Mouse (Mus musculus): ENCODE data around the gene Cyb561a3. TPM values are rescaled to one million over a fixed set of nuclear protein-coding genes. Genes with fewer than 3 reads are reported as not detected.

The Cyb561a3 gene
- polyA plus RNA-seq (2012): 11.6 and 15.2 TPM in 2 replicates

GRCm38 (mm10) chr19:10576690-10577561 lies at the start of gene Cyb561a3, which contains the start of gene Tmem138:
Gene Cyb561a3, plus strand, starts transcription at chr19:10577172.
Gene Tmem138, minus strand, starts transcription at chr19:10577362.

DNA sequence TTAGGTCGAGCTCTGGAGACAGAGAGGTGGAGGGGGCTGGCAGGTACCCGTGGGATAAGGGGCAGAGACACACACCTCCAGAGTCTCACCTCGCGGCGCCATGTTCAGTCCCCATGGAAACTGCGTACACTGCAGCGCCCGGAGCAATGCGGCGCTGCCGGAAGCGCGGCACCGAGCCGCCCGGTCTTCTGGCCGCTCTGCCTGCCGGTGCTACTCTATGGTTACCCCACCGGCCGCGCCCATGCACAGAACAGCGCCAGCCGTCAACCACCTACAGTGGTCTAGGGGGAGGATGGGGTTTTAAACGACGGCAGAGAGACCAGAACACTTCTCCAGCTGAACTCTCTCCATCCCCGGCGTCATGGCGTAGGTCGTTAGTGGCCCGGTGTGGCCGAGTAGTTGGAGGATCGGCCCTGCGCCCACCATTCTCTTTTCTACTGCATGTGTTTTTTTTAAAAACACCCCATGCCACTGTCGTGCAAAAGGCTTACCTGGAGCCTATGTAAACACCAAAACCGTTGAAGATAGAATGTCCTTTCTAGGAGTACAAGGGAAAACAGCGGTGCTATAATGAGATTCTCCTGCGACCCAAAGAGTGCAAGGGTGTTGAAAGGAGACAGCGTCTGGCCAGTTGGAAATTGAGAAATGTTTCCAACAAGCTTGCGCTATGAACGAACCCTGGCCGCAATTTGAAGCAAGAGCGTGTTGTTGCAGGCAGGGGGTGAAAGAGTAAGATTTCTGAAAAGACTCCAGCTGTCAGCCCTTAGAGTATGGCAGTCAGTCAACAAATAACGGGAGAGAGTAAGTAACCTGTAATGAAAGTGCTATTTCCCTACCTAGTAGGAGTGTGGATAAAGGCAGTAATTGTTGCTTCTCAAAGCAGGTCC lies 21.1 kb upstream of the Cyb561a3 start, which contains the start of gene Tmem216:
Gene Tmem216, minus strand, starts transcription at position 615 of the 887 bp plus-strand sequence.

DNA sequence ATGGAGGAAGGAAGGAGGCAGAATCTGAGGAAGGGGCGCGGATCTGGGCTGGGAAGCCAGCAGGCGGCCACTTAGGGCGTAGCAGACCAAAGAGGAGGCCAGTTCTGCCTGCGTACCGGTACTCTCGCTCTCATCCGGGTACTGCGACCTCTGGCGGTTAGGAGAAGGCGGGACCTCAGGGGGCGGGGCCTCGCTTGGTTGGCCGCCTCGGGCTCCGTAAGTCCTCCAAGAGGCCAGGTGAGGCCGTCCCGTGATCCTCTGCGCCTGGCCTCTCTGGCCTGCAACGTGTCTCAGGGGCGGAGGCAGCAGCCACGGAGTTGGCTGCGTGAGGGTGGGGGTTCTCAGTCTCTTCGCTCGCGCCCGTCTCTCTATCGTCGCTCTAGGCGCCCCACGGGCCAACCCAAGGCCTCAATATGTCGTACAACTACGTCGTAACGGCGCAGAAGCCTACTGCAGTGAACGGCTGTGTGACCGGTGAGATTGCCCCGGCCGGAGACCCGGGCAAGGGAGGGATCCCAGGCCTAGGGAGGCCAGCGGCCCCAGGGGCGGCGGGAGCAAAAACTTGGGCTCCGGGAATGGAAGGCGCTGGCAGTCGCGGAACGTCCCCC lies 28.4 kb downstream of the Cyb561a3 start, which contains the start of the genes Ddb1 and Tkfc:
Gene Ddb1, plus strand, starts transcription at position 35 of the 608 bp plus-strand sequence.
Gene Tkfc, minus strand, starts transcription at position 362 of the 608 bp plus-strand sequence.

DNA sequence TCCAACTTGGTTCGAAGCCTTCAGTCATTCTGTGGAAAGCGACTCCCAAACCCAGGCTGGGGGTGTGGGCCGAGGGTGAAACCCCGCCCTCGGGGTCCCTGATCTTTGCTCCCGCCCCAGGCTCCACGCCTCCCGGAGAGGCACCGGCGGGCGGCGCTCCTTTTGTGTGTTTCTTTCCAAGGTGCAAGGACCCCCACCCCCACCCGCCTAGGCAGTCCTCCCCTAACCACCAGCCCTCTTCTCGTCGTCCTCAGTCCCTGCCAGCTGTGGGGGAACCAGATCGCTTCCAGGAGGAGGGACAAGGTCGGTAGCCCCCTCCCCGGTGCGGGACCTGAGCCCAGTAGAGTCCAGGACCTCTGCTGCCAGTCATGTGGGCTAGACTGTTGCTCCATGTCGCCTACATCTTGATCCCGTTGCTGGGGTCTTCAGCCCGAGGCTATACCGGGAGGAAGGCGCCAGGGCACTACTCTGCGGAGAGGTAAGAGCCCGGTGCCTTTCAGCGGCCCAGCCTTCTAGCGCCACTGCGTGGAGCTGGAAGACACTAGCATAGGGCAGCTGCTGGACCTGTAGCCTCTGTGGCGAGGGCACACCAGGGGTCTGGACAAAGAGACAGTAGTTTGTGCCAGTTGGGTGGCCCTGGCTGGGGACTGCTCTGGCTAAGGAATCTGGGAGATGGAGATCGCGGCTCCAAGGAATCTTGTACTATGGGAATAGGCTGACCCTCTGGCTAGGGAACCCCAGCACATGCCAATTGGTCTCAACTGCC lies 57.3 kb downstream of the Cyb561a3 start, which contains the start of gene Vwce:
Gene Vwce, plus strand, starts transcription at position 108 of the 766 bp plus-strand sequence.

Other genes starting within 250 kb of the Cyb561a3 start
- 0.04 TPM in 1 of 2 replicates, not detected in the other for gene Syt7, start 188.1 kb upstream of the Cyb561a3 start, polyA plus RNA-seq (2012)
- gene Lrrc10b, start 119.7 kb upstream of the Cyb561a3 start, polyA plus RNA-seq (2012): 0.15 and 0.65 TPM in 2 replicates
- 0.28 and 0.36 TPM in 2 replicates for gene Ppp1r32, start 94.2 kb upstream of the Cyb561a3 start, polyA plus RNA-seq (2012)
- 62.2 and 67.2 TPM in 2 replicates for gene Cpsf7, start 51.9 kb upstream of the Cyb561a3 start, polyA plus RNA-seq (2012)
- gene Sdhaf2, start 51.0 kb upstream of the Cyb561a3 start, polyA plus RNA-seq (2012): 3.7 and 4.1 TPM in 2 replicates
- 2.2 and 2.6 TPM in 2 replicates for gene Tmem216, start 20.9 kb upstream of the Cyb561a3 start, polyA plus RNA-seq (2012)
- gene Tmem138, start 190 bp downstream of the Cyb561a3 start, polyA plus RNA-seq (2012): 4.8 and 5.1 TPM in 2 replicates
- gene Ddb1, start 28.2 kb downstream of the Cyb561a3 start, polyA plus RNA-seq (2012): 25.0 and 30.9 TPM in 2 replicates
- 6.0 TPM in 2 replicates for gene Tkfc, start 28.5 kb downstream of the Cyb561a3 start, polyA plus RNA-seq (2012)
- 0.22 TPM in 2 replicates for gene Vwce, start 57.0 kb downstream of the Cyb561a3 start, polyA plus RNA-seq (2012)
- not detected in 2 replicates for gene Pga5, start 100.9 kb downstream of the Cyb561a3 start, polyA plus RNA-seq (2012)
- gene Vps37c, start 111.6 kb downstream of the Cyb561a3 start, polyA plus RNA-seq (2012): 104 and 113 TPM in 2 replicates
- 0.34 and 0.37 TPM in 2 replicates for gene Cd5, start 161.8 kb downstream of the Cyb561a3 start, polyA plus RNA-seq (2012)